Comparison of ENCODE assay signal across 20 mouse cellular contexts in genomic region chr7:137957354-137957753, GRCm38 (mm10).
DNase-seq lines count a peak whose midpoint lies in the region; ATAC-seq and TF ChIP-seq lines count a peak whose summit lies in the region.
"Had no signal": no experiment of that assay in that cellular context is flagged by ENCODE, and none has a peak within 500 bp of the region (broad histone marks: within the 10 kb centered on the region; RNA-seq: fewer than 3 reads in every experiment).

No protein-coding gene starts in this region.

- TF ChIP-seq POLR2A in kidney, adult 2 months (IDR thresholded peaks at IDR 0.05; ENCODE audit: low read depth, low read length): no peak

- H3K36me3 ChIP-seq in C2C12 (ENCODE audit: control insufficient read depth, insufficient read depth): no peaks in the 10 kb centered on the region
- H3K36me3 ChIP-seq in kidney, adult 2 months (ENCODE audit: control insufficient read depth, insufficient read depth, low read length): no peaks in the 10 kb centered on the region
- no peaks in the 10 kb centered on the region for H3K36me3 ChIP-seq in midbrain, embryonic 16.5 days (ENCODE audit: control insufficient read depth, insufficient read depth, low read length)
- H3K36me3 ChIP-seq: embryonic facial prominence, embryonic 15.5 days; forebrain, embryonic 12.5 days; heart, embryonic 15.5 days; hindbrain, embryonic 13.5 days; intestine, embryonic 15.5 days had no signal

- no peak overlapping the region for H3K9ac ChIP-seq in midbrain, embryonic 16.5 days (ENCODE audit: low read depth, low read length)
- H3K9ac ChIP-seq: embryonic facial prominence, embryonic 15.5 days; forebrain, embryonic 12.5 days; heart, embryonic 15.5 days; hindbrain, embryonic 13.5 days; intestine, embryonic 15.5 days had no signal

- no peaks in the 10 kb centered on the region for H3K79me2 ChIP-seq in C2C12 (ENCODE audit: control insufficient read depth, insufficient read depth)

- no peaks in the 10 kb centered on the region for H3K79me3 ChIP-seq in C2C12 (ENCODE audit: low read depth)

- DNase-seq in 3134 (ENCODE audit: extremely low read depth, insufficient read length, low spot score): peak; percentile 5
- DNase-seq in adrenal gland, adult 2 months: peak; percentile 67
- DNase-seq in adrenal gland, postnatal 25 days: peak; percentile 35
- no peak for DNase-seq in kidney, adult 2 months
- no peak for DNase-seq in embryo, embryonic 11 days
- DNase-seq: B cell, adult 2 months; cerebellum, adult 2 months; gastrocnemius, postnatal 10 days; heart, adult 18-20 months; heart, postnatal 14 days; kidney, adult 18-20 months had no signal

- no peaks in the 10 kb centered on the region for H3K4me1 ChIP-seq in kidney, adult 2 months (ENCODE audit: control insufficient read depth, insufficient read depth, low read length)
- no peaks in the 10 kb centered on the region for H3K4me1 ChIP-seq in midbrain, embryonic 16.5 days (ENCODE audit: control insufficient read depth, insufficient read depth, low read length)
- H3K4me1 ChIP-seq: embryonic facial prominence, embryonic 15.5 days; forebrain, embryonic 12.5 days; heart, embryonic 15.5 days; hindbrain, embryonic 13.5 days; intestine, embryonic 15.5 days had no signal

- H3K4me3 ChIP-seq in C2C12 (ENCODE audit: insufficient read depth, poor library complexity, severe bottlenecking): no peak overlapping the region
- H3K4me3 ChIP-seq in kidney, adult 2 months (ENCODE audit: insufficient read depth, low read depth, low read length): no peak overlapping the region
- no peak overlapping the region for H3K4me3 ChIP-seq in midbrain, embryonic 16.5 days (ENCODE audit: low read depth, low read length)
- H3K4me3 ChIP-seq: embryonic facial prominence, embryonic 15.5 days; forebrain, embryonic 12.5 days; heart, embryonic 15.5 days; hindbrain, embryonic 13.5 days; intestine, embryonic 15.5 days had no signal

- WGBS in kidney, adult 2 months: 70% methylated on average over 5 of the region's 5 CpGs
- WGBS in midbrain, embryonic 16.5 days: 54% methylated on average over 5 of the region's 5 CpGs

- no peak overlapping the region for H3K27ac ChIP-seq in kidney, adult 2 months (ENCODE audit: insufficient read depth, low read depth, low read length)
- no peak overlapping the region for H3K27ac ChIP-seq in midbrain, embryonic 16.5 days (ENCODE audit: low read length)
- H3K27ac ChIP-seq: embryonic facial prominence, embryonic 15.5 days; forebrain, embryonic 12.5 days; heart, embryonic 15.5 days; hindbrain, embryonic 13.5 days; intestine, embryonic 15.5 days had no signal

- H3K27me3 ChIP-seq in C2C12 (ENCODE audit: control insufficient read depth, insufficient read depth, insufficient read length): no peaks in the 10 kb centered on the region
- H3K27me3 ChIP-seq in kidney, adult 2 months (replicated peaks; ENCODE audit: control insufficient read depth, insufficient read depth, low read length): no peaks in the 10 kb centered on the region
- no peaks in the 10 kb centered on the region for H3K27me3 ChIP-seq in midbrain, embryonic 16.5 days (ENCODE audit: control insufficient read depth, insufficient read depth, low read depth, low read length)
- H3K27me3 ChIP-seq: embryonic facial prominence, embryonic 15.5 days; forebrain, embryonic 12.5 days; heart, embryonic 15.5 days; hindbrain, embryonic 13.5 days; intestine, embryonic 15.5 days had no signal

- H3K9me3 ChIP-seq in midbrain, embryonic 16.5 days (replicated peaks; ENCODE audit: control insufficient read depth, low read length, poor library complexity, severe bottlenecking): no peaks in the 10 kb centered on the region
- H3K9me3 ChIP-seq: embryonic facial prominence, embryonic 15.5 days; forebrain, embryonic 12.5 days; heart, embryonic 15.5 days; hindbrain, embryonic 13.5 days; intestine, embryonic 15.5 days had no signal

- ATAC-seq in midbrain, embryonic 16.5 days: no peak
- ATAC-seq: forebrain, embryonic 16.5 days; intestine, embryonic 15.5 days had no signal

- no peak overlapping the region for H3K4me2 ChIP-seq in midbrain, embryonic 16.5 days (ENCODE audit: low read length)
- H3K4me2 ChIP-seq: embryonic facial prominence, embryonic 15.5 days; forebrain, embryonic 12.5 days; heart, embryonic 11.5 days; heart, embryonic 15.5 days; hindbrain, embryonic 13.5 days; intestine, embryonic 15.5 days had no signal

- H3ac ChIP-seq in C2C12 (ENCODE audit: control insufficient read depth, insufficient read length, low read depth): no peak overlapping the region

- TF ChIP-seq CTCF in C2C12 (IDR thresholded peaks at IDR 0.05; ENCODE audit: control insufficient read depth, insufficient read depth, insufficient read length): no peak
- TF ChIP-seq CTCF in kidney, adult 2 months (conservative IDR thresholded peaks at IDR 0.05; ENCODE audit: insufficient read depth, insufficient read length, low read depth, low read length): no peak

TF ChIP-seq in C2C12, 6 proteins besides CTCF, POLR2A, EP300 and RAD21:
- TF ChIP-seq MYOG (IDR thresholded peaks at IDR 0.05; ENCODE audit: control insufficient read depth, extremely low read depth, insufficient read length) (no peak), CEBPB (IDR thresholded peaks at IDR 0.05; ENCODE audit: low read depth) (peak; percentile 82), USF1 (IDR thresholded peaks at IDR 0.05; ENCODE audit: low read depth) (peak; percentile 89)
TF ChIP-seq in C2C12: peak in this region for 2.

Comparison
In these comparisons a context has a peak if more than half of its experiments do, and no peak if none do; other contexts are left out.
1. DNase-seq: peak in 3134 (single experiment), adrenal gland, adult 2 months (single experiment) and adrenal gland, postnatal 25 days (single experiment); none in kidney, adult 2 months (single experiment) and embryo, embryonic 11 days (single experiment).